Mouse (Mus musculus): ENCODE results near the gene Acer2. TPM values are rescaled to one million over a fixed set of nuclear protein-coding genes. Genes with fewer than 3 reads are reported as not detected.
"Not testable (repeated sequence)": the region's sequence is repeated elsewhere in the genome, so short reads cannot be mapped to it uniquely, and the experiment has no call there.

The Acer2 gene
- 31.0 and 31.8 TPM in 2 replicates for polyA plus RNA-seq (2015; fragmentation: Nextera tagmentation; extraction: Ambion mirVana)

DNA sequence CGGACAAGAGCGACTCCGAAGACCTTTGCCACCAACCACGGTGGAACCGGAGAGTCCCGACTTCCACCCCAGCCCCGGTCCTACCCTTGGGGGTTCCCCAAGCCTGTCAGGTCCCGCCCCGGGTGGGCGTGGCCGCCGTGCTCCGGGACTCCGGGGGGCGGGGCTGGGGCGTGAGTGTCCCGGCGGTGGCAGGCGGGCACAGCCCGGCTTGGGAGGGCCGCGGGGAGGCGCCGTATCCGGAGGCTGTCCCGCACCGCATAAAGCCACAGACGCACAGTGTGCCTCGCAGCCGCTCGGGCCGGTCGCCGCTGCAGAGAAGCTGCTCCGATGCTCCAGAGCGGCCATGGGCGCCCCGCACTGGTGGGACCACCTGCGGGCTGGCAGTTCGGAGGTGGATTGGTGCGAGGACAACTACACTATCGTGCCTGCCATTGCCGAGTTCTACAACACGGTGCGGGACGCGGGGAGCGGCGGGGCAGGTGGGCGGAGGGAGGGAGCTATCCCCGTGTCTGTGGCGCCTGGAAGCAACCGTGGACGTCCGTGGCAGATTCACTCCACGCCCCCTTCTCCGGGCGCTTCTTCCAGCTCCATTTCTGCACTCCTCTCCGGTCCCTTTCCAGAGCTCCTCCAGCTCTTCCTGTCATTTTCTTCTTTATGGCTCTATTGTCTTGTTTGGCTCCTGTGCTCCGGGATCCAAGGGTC, at the start of gene Acer2:
Acer2 (plus strand) TSS at position 251 of the 702 bp plus-strand sequence.
- 0% methylated on average over 60 of the region's 60 CpGs for WGBS
- 0 out of 2 replicates have a peak, but pooled peaks cover 5% of the 10 kb centered on the region for H3K27me3 ChIP-seq
- H3K4me2 ChIP-seq: peak within 1 kb of the TSS; percentile 99
- H3K36me3 ChIP-seq: no peaks in the 10 kb centered on the region
- peak within 1 kb of the TSS; percentile 68 for H3K9ac ChIP-seq
- H3K4me1 ChIP-seq: 0 out of 2 replicates have a peak, but pooled peaks cover 4% of the 10 kb centered on the region
- H3K9me3 ChIP-seq: no peaks in the 10 kb centered on the region
- 0 out of 2 replicates have a peak within 1 kb of the TSS, but pooled peaks have one; percentile 2 for H3K27ac ChIP-seq
- H3K4me3 ChIP-seq: peak within 1 kb of the TSS; percentile 78
- ATAC-seq (ENCODE audit: borderline replicate concordance, extremely low read depth, low FRiP score, low TSS enrichment): peak; percentile 97

DNA sequence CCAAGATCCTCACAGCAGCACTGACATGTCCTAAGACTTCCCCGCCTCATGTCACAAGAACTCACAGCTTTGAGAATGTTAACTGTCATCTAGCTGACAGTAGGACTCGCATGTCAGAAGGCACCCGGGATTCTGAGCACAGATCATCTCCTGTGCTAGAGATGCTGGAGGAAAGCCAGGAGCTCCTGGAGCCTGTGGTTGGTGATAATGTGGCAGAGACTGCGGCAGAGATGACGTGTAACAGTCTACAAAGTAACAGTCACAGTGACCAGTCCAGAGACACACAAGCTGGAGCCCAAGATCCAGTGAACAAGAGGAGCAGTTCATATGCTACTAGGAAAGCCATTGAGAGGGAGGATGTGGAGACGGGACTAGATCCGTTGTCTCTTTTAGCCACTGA, 49.1 kb upstream of the Acer2 start:
- Histone ChIP-seq H3K27me3 (no peaks in the 10 kb centered on the region), H3K27ac (no peak overlapping the region), H3K36me3 (peaks cover 52% of the 10 kb centered on the region), H3K4me2 (no peak overlapping the region), H3K9me3 (no peaks in the 10 kb centered on the region), H3K4me3 (no peak overlapping the region), H3K9ac (no peak overlapping the region), H3K4me1 (no peaks in the 10 kb centered on the region)
- 75% methylated on average over 7 of the region's 7 CpGs for WGBS
- no peak for ATAC-seq (ENCODE audit: borderline replicate concordance, extremely low read depth, low FRiP score, low TSS enrichment)

DNA sequence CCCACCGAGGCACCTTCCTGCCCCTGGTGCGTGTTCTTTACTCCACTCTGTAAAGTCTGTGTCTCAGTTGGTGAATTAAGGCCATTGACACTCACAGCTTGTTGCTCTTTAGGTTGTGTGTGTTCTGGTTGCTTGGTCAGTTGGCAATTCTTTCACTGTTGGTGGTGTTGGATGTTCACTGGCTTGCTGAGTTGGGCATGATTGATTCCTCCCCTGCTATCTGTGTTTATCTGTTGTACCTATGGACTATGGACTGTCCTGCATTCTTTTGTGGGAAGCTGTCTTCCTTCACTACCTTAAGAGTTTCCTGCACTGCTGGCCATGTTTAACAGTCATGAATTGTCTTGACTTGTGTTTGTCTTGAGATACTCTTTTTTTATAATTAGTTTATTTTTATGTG, 42.3 kb upstream of the Acer2 start:
- Histone ChIP-seq H3K9me3 (no peaks in the 10 kb centered on the region), H3K4me3 (no peak overlapping the region), H3K36me3 (peaks cover 42% of the 10 kb centered on the region), H3K27me3 (no peaks in the 10 kb centered on the region), H3K27ac (no peak overlapping the region), H3K4me2 (no peak overlapping the region), H3K4me1 (no peaks in the 10 kb centered on the region), H3K9ac (no peak overlapping the region)
- 85% methylated on average over 2 of the region's 2 CpGs for WGBS
- no peak for ATAC-seq (ENCODE audit: borderline replicate concordance, extremely low read depth, low FRiP score, low TSS enrichment)

DNA sequence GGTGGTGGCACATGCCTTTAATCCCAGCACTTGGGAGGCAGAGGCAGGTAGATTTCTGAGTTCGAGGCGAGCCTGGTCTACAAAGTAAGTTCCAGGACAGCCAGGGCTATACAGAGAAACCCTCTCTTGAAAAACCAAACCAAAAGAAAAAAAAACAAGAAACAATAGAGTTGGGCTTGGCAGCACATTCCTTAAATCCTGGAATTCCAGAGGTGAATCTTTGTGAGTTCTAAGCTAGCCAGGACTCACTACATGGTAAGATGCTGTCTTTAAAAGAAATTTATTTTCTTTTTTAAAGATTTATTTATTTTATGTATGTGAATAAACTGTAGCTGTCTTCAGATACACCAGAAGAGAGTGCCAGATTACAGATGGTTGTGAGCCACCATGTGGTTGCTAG, 33.1 kb upstream of the Acer2 start:
- peaks cover 54% of the 10 kb centered on the region for H3K36me3 ChIP-seq
- WGBS: 86% methylated on average over 2 of the region's 2 CpGs
- ATAC-seq (ENCODE audit: borderline replicate concordance, extremely low read depth, low FRiP score, low TSS enrichment): not testable (repeated sequence)

DNA sequence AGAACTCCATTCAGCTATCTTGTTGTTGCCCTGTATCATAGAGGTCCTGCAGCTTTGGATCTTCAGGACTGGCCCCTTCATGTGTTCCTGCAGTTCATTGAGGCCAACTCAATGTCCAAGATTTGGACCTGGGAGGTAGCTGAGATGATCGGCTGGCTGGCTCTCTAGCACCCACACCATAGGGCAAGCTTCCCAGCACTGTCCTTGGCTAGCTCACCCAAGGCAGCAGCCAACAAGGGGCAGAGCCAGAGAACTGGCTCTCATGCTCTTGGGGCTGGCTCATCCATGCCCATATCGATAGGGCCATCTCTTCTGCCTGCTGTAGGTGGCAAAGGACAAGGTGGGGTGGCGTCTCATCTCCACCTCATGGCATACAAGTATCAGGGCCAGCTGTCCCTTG, 28.8 kb upstream of the Acer2 start:
- Histone ChIP-seq H3K9ac (no peak overlapping the region), H3K4me1 (no peaks in the 10 kb centered on the region), H3K36me3 (peaks cover 47% of the 10 kb centered on the region), H3K9me3 (no peaks in the 10 kb centered on the region), H3K4me3 (no peak overlapping the region), H3K27me3 (no peaks in the 10 kb centered on the region), H3K27ac (no peak overlapping the region), H3K4me2 (no peak overlapping the region)
- no peak for ATAC-seq (ENCODE audit: borderline replicate concordance, extremely low read depth, low FRiP score, low TSS enrichment)
- WGBS: 88% methylated on average over 3 of the region's 3 CpGs

More for the DNA sequence above, 33.1 kb upstream of the Acer2 start:
- not testable (repeated sequence) for H3K27ac ChIP-seq, H3K4me1 ChIP-seq, H3K27me3 ChIP-seq, H3K9ac ChIP-seq, H3K4me3 ChIP-seq, H3K4me2 ChIP-seq, H3K9me3 ChIP-seq

DNA sequence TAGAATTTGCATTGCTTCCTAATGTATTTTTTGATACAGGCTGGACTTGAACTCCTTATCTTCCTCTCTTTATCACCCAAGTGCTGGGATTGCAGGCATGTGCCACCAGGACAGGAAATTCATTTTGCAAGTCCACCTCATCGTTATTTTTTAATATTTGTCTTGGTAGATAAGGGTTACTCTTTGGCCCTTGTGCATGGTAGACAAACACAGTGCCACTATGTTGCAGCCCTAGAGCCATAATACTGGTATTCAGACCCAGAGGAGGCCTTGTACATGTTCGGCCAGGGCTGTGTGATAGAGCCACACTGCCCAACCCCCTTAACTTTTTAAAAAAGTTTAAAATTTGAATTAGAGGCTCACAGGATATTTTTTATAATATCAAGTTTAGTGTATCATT, 26.9 kb upstream of the Acer2 start:
- H3K9me3 ChIP-seq: no peaks in the 10 kb centered on the region
- H3K9ac ChIP-seq: no peak overlapping the region
- no peak overlapping the region for H3K4me2 ChIP-seq
- no peak overlapping the region for H3K27ac ChIP-seq
- ATAC-seq (ENCODE audit: borderline replicate concordance, extremely low read depth, low FRiP score, low TSS enrichment): no peak
- 58% methylated on average over 2 of the region's 2 CpGs for WGBS
- peaks cover 41% of the 10 kb centered on the region for H3K36me3 ChIP-seq
- H3K27me3 ChIP-seq: no peaks in the 10 kb centered on the region
- H3K4me3 ChIP-seq: no peak overlapping the region
- H3K4me1 ChIP-seq: no peaks in the 10 kb centered on the region

DNA sequence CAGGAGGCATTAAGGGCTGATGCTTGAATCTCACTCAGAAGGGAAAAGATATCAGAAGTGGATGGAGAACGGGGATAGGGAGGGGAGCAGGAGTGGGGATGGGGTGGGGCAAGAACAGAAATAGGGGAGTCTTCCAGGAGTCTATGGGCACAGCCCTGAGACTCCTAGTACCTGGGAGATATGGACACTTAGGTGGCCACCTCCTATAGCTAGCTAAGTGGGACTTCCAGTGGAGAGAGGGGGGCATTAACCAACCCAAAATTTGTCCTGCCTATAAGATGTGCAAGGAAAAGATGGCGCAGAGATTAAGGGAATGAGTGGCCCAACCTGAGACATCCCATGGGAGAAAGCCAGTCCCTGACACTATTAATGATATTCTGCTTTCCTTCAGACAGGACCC, 22.9 kb upstream of the Acer2 start:
- Histone ChIP-seq H3K36me3 (peaks cover 49% of the 10 kb centered on the region), H3K4me1 (peaks cover 4% of the 10 kb centered on the region; the same call in 1 of the 2 replicates), H3K4me3 (no peak overlapping the region), H3K9me3 (no peaks in the 10 kb centered on the region), H3K4me2 (no peak overlapping the region), H3K27ac (no peak overlapping the region), H3K27me3 (no peaks in the 10 kb centered on the region), H3K9ac (no peak overlapping the region)
- ATAC-seq (ENCODE audit: borderline replicate concordance, extremely low read depth, low FRiP score, low TSS enrichment): no peak
- 70% methylated on average over 2 of the region's 2 CpGs for WGBS

DNA sequence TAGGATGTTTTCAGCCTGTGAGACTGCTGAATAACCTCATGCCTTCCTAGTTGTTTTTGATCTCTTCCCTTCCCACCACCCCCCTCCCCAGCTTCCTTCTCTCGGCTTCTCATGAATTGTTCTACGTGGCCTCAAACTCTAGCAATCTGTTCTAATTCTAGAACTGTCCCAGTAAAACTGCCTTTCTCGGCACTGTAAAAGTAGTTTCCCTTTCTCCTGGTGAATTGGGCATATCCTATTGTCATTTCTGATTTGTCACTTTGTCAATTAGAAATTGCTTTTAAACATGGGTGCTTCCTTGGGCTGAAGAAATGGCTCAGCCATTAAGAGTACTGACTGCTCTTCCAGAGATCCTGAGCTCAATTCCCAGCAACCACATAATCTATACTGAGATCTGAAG, 22.2 kb upstream of the Acer2 start:
- Histone ChIP-seq H3K27ac (no peak overlapping the region), H3K36me3 (peaks cover 45% of the 10 kb centered on the region), H3K4me1 (peaks cover 4% of the 10 kb centered on the region; the same call in 1 of the 2 replicates), H3K27me3 (no peaks in the 10 kb centered on the region), H3K4me3 (no peak overlapping the region), H3K9ac (no peak overlapping the region), H3K4me2 (no peak overlapping the region), H3K9me3 (no peaks in the 10 kb centered on the region)
- 59% methylated on average over 3 of the region's 3 CpGs for WGBS
- no peak for ATAC-seq (ENCODE audit: borderline replicate concordance, extremely low read depth, low FRiP score, low TSS enrichment)

DNA sequence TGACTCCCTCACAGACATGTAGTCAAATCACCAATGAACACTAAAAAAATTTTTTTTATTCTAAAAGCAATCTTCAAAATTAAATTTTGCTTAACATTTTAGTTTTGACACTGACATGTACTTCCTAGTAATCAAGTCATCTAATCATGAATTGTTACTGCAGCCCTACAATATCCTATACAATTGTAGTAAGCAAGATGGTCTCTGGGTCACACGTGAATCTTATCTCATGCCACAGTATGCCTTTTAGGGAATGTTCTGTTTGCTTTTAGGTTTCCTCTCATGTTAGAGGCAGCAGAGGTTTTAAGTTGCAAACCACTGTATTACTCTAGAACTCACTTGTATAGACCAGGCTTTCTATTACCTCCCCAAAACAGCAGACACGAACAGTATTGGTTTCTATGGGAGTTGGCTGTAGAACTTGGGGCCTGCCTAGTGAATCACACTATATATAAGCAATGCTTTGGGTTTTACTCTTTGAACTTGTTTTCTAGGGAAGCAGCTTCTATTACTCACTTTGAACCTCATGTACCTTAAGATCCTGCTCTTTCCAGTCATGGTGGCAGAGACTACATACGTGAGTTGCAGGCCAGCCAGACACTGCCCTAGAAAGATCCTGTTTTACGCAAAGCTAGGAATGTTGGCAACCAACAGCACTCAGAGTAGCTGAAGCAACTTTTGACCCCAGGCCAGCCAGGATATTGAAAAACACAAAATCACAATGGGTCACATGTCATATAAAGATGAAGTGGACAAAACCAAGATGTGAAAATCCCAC, 21.2 kb upstream of the Acer2 start:
- Histone ChIP-seq H3K9me3 (no peaks in the 10 kb centered on the region), H3K27me3 (no peaks in the 10 kb centered on the region), H3K27ac (no peak overlapping the region), H3K4me3 (no peak overlapping the region), H3K4me1 (peaks cover 7% of the 10 kb centered on the region), H3K9ac (no peak overlapping the region), H3K36me3 (peaks cover 41% of the 10 kb centered on the region), H3K4me2 (no peak overlapping the region)
- WGBS: 83% methylated on average over 4 of the region's 4 CpGs
- no peak for ATAC-seq (ENCODE audit: borderline replicate concordance, extremely low read depth, low FRiP score, low TSS enrichment)

GRCm38 (mm10) chr4:86856304-86857112, 17.7 kb upstream of the Acer2 start:
- H3K4me2 ChIP-seq: peak overlapping the region; percentile 58
- H3K4me1 ChIP-seq: peaks cover 12% of the 10 kb centered on the region
- ATAC-seq (ENCODE audit: borderline replicate concordance, extremely low read depth, low FRiP score, low TSS enrichment): no peak; the same call in 1 of the 2 replicates
- peak overlapping the region; percentile 94 for H3K27ac ChIP-seq
- H3K27me3 ChIP-seq: no peaks in the 10 kb centered on the region
- no peaks in the 10 kb centered on the region for H3K9me3 ChIP-seq
- 1% methylated on average over 50 of the region's 50 CpGs for WGBS
- peak overlapping the region; percentile 95 for H3K9ac ChIP-seq
- H3K36me3 ChIP-seq: peaks cover 31% of the 10 kb centered on the region
- H3K4me3 ChIP-seq: peak overlapping the region; percentile 77

GRCm38 (mm10) chr4:86857113-86858069, 16.8 kb upstream of the Acer2 start, which contains the start of gene Rps6:
Gene Rps6, minus strand, starts transcription at chr4:86857412.
- Histone ChIP-seq H3K27me3 (no peaks in the 10 kb centered on the region), H3K4me1 (peaks cover 12% of the 10 kb centered on the region), H3K9ac (peak within 1 kb of the TSS; percentile 95), H3K4me3 (peak within 1 kb of the TSS; percentile 77), H3K9me3 (no peaks in the 10 kb centered on the region), H3K4me2 (peak within 1 kb of the TSS; percentile 89), H3K36me3 (peaks cover 28% of the 10 kb centered on the region), H3K27ac (peak within 1 kb of the TSS; percentile 94)
- ATAC-seq (ENCODE audit: borderline replicate concordance, extremely low read depth, low FRiP score, low TSS enrichment): peak; percentile 97
- under 1% methylated on average over 68 of the region's 68 CpGs for WGBS
